Mouse (Mus musculus) heart, postnatal 0 days (tissue): ENCODE results near the gene Fxyd3.

Experiments
- CTCF ChIP-seq: IDR thresholded peaks from 2 replicates; pipeline ENCODE4 v1.5.1; 2016; ENCODE audit warnings: antibody characterized with exemption, control low read depth, low read depth
- EP300 ChIP-seq: IDR thresholded peaks from 2 replicates; pipeline ENCODE4 v1.6.1; 2016; ENCODE audit warnings: antibody characterized with exemption, low read depth

GRCm38 (mm10) chr7:31099612-31099982 lies 23.1 kb upstream of the Fxyd3 start:
- TF ChIP-seq CTCF, result no peak
- no peak for TF ChIP-seq EP300
